Mouse (Mus musculus) megakaryocyte, adult 5-6 weeks (primary cell): ENCODE measurements around the gene Mt4. TPM values are rescaled to one million over a fixed set of nuclear protein-coding genes. Genes with fewer than 3 reads are reported as not detected.

Source experiments
- ATAC-seq: 2 replicates; pipeline ENCODE4 v1.8.0; 2016; ENCODE audit warnings: mild to moderate bottlenecking, inconsistent platforms; ENCODE audit not compliant: poor library complexity, severe bottlenecking
- total RNA-seq, 2 experiments: library from RNA; stranded (forward) in 1 of 2; stranded (reverse) in 1 of 2; fragments of 153-499, 151-499 nt in 1 of 2; fragments of 221-1000, 200-1000 nt in 1 of 2; gene quantifications; 2 replicates each; pipeline versions ENCODE4 v1.2.3 to v1.2.4; 2015 to 2017

The Mt4 gene
- total RNA-seq (2015) (not detected in 2 replicates), total RNA-seq (2017) (not detected in 2 replicates)

DNA sequence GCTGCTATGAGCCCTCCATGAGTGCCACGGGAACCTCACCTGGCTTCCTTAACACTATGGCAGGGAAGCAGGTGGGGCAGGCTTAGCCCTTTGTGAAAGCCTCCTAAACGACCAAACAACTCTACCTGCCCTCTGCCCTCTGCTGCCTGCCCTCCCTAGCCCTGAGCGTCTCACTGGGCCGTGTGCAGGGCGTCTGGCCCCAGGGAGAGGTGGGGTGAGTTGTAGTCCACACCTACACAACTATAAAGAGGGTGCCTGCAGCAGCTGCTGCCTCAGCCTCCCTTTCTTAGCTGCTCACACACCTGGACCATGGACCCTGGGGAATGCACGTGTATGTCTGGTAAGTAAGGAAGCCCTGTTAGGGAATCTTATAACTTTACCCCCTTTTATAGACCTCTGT lies at the start of gene Mt4:
TSS of gene Mt4 (plus strand) at position 265 of the 400 bp plus-strand sequence.
- no peak for ATAC-seq

DNA sequence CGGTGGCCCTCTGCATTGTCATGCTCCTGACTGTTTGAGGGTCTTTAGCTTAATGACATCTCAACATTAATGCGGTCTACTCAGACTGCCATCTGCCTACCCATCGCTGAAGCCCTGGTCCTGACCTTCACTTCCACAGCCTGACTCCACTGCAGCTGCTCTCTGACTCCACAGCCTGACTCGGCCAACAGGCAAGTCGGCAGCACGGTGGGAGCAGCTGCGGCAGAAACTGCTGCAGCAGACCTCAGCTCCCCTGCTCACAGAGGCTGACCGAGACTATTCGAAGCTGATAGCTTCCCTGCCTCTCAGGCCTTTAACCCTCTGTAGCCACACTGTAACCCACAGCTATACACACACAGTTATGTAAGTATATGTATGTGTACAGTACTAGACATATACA lies 49.0 kb upstream of the Mt4 start:
- no peak for ATAC-seq

DNA sequence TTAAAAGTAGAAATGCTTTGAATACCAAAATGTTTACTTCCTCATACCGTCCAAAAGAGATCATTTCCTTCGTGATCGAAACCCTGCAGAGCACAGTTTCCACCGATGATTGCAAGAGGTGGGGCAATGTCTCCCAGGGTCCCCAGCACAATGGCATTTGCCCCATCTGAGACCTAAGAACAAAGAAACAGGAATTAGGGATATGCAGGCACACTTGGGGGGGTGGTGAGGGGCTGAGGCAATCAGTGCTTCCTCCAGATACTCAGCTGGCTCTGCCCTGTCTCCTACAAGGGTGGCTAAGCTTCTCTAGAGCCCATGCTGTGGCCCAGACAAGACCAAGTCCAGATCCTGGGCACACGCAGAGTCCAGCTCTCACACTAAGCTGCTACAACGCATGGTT lies 47.3 kb upstream of the Mt4 start:
- ATAC-seq, result peak; percentile 87

DNA sequence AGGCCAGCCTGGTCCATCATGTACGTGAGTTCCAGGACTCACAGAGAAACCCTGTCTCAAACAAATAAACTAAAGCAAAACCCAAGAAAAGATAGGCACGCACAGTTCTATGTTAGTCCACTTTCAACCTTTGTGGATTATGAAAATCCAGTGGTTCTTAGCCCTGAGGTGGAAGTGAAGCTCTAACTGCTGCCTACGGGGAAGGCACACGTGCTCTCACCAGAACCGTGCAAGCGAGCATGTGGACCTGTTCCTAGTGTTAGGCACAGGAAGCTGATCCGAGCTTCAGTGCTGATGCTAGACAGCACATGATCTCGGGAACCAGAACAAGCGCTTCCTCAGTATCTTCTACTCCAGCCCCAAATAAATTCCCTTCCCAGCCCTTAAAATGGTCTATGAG lies 44.1 kb upstream of the Mt4 start:
- no peak for ATAC-seq

DNA sequence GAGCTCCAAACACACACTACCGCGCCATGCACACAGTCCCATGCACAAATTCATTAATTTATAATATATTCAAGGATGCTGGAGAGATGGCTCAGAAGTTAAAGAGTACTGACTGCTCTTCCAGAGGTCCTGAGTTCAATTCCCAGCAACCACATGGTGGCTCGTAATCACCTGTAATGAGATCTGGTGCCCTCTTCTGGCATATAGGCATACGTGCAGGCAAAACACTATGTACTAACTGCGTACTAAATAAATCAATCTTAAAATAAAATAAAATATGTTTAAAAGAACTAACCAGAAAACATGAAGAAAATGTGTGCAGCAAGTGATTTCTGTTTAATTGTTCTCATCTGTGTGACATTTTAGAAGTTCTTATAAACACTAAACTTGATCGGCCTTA lies 42.7 kb upstream of the Mt4 start:
- no peak for ATAC-seq

DNA sequence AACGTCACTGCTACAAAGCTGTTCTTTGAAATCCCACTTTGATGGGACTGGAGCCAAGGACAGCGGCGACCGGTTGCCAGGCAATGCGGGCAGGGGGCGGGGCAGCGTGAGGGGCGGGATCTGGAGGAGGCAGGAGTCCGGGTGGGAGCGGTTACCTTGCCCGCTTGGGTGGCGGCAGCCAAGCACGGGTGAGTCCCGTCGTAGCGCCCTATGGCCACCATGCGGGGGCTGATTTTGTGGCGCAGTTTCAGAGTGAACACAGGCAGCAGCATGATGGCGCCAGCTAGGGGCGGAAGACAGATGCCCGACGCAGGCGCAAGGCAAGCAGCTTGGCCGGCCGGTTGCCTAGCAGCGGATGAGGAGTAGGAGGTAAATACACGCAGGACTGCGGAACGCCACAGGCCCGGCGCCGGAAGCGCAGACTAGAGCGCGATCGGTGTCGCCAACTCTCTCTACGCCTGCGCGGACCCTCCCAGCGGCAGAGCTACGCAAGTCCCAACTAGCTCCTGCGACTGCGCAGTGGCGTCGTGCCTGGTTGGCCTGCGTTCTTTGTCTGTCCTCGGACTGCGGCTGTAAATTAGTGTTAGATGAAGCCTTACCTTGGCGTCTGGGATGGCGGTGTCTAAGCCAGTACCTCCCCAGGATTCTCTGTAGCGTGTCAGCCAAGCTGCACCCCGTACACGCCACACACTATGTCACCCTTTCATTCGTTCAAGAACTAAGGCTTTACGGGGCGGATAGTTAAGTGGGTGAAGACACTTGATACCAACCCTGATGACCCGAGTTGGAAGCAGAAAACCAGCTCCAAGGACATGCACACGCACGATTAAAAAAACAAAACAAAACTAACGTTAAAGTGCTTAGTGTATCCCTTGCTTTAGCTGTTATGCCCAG lies 38.7 kb upstream of the Mt4 start, which contains the start of gene Bbs2:
TSS of gene Bbs2 (minus strand) at position 848 of the 894 bp plus-strand sequence.
- ATAC-seq, result peak; percentile 99

DNA sequence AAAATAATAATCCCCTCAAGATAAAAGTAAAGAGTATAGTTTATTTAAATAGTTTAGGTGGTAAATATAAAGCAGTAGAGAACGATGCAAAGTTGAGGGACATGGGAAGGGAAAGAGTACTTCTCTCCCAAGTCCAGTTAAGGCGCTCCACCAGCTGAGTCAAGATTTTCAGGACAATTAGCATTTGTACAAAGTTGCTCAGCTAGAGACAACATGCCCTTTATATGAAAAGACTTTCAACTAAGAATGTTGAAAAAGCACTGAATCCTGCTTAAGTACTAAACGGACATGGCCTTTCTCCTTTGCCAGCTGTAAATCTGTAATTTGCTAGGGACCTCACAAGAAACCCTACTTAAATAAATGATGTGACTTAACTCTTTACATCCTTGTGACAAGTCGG lies 38.0 kb upstream of the Mt4 start:
- ATAC-seq, result no peak

DNA sequence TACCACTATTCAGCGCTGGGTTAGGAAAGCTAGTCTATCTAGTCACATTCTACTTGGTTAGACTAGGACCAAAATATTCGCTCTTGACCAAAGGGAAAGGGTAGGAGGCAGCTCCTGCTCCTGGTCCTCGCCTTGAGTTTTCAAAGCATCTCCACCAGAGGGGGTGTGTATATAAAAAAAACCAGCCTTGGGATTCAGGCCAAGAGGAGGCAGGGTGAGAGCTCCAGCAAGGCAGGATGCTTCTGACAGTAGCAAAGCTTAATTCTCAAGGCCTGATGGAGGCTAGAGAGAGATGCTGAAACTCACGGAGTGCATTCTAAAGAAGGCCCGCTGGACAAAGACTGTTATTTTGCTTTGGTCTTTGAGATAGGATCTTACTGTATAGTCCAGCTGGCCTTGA lies 32.9 kb upstream of the Mt4 start:
- ATAC-seq, result no peak

DNA sequence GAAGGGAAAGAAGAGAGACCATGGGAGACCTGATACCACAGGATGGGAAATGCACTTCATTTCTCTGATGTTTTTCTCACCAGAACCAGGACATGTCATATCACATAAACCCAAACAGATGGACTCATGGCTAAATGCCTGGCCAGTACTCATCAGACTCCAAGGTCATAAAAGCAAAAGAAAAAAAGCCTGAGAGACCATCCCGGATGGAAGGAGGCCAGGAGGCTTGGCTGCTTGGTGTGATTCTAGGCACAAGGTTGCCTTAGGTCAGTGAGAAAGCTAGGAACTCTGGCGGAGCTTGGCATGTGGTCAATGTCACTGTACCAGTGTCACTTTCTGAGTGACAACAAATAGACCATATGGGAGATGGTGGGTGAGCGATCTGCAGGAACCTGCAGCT lies 29.1 kb upstream of the Mt4 start:
- ATAC-seq, result no peak

DNA sequence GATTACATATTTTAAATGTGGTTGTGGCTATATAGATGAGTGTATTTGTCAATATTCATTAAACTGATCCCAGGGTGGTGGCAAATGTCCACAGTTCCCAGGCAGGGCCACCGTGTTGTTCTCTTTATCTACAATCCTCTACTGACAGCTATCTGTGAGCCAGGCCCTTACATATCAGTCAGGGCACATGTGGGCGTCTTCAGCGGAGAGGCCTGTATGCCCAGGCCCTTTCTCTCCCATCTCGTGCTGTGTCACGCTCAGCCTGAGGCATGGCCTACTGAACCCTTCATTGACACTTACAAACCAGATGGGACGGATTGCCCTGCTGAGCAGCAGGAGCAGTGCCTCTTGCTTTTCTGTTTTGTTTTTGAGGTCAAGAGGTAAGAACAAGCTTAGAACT lies 27.6 kb upstream of the Mt4 start:
- no peak for ATAC-seq

DNA sequence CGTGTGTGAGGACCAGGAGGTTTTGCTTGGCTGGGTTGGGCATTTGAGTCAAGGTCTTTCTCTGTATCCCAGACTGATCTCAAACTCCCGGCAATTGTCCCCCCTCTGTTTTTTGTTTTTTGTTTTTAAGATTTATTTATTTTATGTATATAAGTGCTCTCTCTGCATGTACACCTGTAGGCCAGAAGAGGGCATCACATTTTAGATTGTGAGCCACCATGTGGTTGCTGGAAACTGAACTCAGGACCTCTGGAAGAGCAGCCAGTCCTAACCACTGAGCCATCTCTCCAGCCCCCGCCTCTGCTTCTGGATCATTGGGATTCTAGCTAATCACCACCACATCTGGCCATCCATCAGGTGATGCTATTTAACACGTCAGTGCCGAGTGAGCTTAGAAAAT lies 27.2 kb upstream of the Mt4 start:
- ATAC-seq, result no peak

DNA sequence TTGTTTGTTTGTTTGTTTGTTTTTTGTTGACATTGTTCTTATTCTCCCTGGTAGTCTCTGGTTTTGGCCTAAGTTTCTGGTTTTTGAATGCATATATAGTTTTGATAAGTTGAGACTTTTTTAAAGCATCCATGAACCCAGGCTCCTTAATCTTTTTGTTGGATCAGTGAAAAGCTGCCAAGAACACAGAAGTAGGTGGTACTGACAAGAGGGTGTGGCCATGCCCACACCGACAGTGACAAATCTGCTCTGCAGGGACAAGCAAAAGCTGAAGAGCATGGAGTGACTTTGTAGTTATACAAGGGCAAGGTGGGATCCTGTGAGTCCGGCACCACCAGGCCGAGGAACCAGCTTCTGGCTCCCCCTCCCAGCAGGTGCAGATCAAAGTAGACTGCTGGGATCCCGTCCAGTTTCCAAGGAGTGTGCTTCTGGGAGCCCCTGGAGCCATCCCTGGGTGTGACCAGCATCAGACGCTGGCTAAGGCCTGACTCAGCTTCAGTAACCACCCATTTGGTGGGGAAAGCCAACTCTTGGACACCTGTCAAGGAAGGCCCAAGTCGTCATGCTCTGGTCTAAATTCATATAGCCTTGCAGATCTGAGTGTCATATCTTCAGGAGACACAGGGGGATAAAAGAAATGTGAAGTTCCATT lies 26.3 kb upstream of the Mt4 start:
- no peak for ATAC-seq

DNA sequence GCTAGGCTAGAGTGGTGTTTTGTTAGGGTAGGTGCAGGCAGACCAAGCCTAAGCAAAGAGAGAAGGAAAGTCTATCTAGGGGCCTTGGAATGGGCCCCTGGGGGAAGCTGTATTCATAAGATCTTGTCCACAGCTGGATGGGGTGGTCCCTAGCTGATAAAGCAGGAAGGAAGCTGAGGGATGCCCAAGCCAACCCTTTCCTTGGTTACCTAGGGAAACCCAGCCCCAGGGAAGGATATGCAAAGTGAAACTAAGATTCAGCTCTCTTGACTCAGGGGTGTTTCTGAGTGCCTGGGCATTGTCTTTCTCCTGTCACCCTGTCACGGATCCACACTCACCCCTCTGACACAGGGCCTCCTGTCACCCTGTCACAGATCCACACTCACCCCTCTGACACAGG lies 23.6 kb upstream of the Mt4 start:
- no peak for ATAC-seq

DNA sequence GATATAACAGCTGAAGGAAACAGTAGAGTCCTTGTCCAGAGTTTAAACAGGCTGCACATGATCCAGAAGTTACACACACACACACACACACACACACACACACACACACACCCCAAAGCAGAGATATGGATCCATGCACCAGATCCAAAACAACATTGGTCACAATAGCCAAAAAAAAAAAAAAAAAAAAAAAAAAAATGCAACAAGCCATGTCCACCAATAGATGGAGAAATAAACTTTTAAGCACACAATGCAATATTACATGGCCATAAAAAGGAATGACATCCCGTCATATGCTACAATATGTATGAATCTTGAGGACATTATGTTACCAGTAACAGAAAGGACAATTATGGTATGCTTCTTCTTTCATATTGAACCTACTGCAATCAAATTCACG lies 23.0 kb upstream of the Mt4 start:
- ATAC-seq, result no peak

DNA sequence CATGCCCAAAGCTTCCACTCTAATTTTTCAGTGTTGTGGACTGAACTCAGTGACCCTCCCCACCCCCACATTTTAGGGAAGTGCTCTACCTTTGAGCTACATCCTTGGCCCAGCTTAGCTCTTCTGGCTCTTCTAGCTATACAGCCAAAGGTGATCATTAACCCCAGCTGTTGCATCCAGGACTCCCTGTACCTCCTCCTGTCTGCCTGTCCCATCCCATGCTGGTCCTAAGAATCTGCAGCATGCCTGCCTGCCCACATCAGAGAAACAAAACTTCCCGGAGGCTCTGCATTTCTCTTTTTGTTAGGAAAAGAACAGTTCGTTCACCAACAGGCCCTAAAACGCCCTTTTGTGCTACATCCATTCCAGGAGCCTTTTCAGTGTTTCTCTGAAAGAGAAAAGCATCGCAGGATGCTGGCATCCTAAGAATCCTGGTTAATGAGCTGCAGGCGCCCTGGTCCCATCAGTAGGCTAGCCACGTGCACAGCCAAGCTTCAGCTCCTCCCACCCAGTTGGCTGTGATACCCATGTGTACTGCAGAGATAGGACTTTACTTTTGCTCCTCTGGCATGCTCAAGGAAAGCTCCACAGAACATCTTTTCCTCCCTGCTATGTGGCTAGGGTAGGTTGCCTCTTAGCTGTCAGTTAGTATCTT lies 18.1 kb upstream of the Mt4 start:
- ATAC-seq, result no peak

DNA sequence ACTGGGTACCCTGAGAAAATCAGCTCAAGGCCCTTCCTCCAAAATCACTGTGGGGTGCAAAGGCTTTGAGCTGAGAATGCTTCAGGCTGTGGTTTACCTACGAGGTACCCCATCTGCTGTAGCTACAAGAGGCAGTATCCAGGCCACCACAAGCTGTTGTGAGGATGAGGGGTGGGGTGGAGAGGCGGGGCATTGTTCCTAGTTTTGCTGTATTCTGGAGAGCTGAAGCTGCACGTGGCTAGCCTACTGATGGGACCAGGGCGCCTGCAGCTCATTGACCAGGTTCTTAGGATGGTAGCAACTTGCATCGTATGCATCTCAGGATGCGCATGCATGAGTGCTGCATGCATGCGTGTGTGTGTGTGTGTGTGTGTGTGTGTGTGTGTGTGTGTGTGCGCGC lies 15.4 kb upstream of the Mt4 start:
- no peak for ATAC-seq

DNA sequence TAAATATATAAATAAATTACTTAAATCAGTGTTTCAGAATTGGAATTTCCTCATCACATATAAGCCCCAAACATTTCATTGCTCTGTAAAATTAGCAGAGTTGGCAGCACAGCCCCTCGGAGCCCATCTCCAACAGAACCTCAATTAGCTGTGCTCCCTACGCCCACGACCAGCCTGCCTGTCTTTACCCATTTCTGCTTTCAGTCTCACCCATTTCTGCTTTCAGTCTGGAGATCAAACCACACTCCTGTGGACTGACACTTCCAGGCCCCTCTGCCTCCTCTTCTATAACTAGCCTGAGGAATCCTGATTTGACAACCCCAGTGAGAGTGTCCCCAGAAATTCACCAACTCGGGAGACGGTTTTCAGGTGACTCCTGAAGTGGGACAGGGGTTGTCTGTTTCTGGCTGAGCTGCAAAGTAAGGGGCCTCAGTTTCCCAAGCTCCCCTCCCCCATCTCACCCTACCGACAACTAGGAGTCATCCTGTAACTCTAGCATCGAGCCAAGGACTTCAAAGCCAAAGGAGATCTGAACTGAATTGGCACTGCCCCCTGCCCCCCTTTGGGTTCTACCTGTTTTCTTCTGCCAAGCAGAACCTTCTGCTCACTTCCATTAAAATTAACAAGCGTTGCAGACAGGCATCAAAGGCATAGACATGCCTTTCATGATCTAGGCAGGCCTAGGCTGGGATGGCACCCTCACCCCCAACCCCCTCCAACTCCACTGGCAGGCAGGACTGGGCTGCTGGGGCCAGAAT lies 14.1 kb upstream of the Mt4 start:
- peak; percentile 83 for ATAC-seq

DNA sequence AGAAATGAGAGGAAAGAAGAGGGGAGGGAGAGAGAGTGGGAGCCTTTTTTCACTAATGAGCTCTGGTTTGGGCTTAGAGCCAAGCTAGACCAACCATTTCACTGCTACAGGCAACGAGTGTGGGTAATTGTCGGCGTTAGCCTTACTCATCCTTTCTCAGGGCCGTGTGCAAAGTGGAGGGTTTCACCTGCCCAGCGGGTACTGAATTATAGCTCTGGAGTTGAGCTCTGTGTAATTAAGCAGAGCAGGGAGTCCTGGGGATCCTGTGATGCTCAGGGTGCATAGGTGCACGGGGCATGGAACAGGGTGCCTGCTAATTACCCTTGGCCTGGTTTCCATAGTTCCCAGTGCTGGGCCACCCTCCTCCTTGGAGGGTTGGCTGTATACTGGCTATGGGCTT lies 9.3 kb upstream of the Mt4 start:
- no peak for ATAC-seq

DNA sequence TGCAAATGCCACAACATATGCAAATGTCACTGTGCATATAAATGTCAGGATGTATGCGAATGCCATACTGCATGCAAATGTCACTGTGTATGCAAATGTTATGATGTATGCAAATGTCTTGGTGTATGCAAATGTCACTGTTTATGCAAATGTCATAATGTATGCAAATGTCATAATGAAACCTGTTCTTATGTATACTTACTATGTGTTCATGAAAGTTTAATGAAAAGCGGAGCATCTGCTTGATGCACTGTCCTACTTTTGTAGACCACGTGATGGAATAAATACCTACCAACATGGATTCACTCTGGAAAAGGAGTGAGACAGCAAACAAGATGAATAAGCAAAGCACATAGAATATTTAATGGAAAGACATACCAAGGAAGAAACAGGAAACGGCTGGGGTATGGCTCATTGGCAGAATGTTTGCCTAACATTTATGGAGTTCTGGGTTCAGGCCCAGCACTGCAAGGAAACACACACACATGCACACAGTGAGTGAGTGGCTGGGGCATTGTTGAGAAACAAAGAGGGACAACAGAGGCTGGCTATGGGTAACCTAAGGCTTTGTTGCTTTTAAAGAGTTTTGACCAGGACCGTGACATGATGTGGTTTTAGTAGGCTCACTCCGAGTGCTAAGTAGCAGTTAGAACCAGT lies 7.7 kb upstream of the Mt4 start:
- ATAC-seq, result no peak

DNA sequence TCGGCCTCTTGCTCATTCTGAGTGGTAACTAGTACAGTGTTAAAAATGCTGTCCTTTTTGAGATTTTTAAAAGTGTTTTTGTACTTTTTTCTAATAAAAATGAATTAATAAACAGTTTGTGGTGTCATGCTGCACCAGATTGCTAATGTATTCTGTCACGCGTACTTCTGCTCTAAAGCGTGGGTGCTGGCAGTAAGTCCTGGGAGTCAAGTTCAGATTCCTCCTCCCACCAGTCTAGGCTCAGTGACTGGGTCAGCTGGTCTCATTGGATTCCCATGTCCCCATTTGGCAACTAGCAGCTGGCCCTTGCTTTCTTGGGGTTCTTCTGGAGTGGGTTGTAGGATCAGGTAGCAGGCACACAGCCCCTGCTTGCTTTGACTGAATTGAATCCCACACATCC lies 6.9 kb upstream of the Mt4 start:
- no peak for ATAC-seq

DNA sequence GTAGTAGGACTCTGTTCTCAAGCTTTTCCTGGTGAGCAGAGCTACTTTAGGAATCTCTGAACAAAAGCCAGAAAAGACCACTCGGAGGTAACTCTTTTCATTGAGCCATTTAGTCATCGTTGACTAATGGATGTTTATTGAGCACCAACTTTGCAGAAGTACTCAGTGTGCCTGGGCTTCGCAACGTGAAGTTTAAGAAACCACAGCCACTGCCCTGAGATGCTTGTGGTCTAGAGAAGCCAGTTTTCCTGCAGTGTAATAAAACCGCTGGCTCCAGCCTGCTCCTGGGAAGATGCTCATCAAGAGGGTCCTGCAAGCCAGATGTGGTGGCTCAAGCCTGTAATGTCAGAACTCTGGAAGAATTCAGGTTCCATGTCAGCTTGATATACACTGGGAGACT lies 4.9 kb upstream of the Mt4 start:
- no peak for ATAC-seq
